Mouse (Mus musculus): ENCODE results near the gene Fam169a.

GRCm38 (mm10) chr13:97099187-97099852 lies 32.2 kb downstream of the Fam169a start, which contains the start of gene Gm6169:
- TF ChIP-seq CTCF (IDR thresholded peaks at IDR 0.05; ENCODE audit: insufficient read depth, low read depth, low read length) (no peak), POLR2A (IDR thresholded peaks at IDR 0.05; ENCODE audit: insufficient read depth, low read depth, low read length) (no peak)
